Mouse (Mus musculus) v-Abl transformed pro-B cells (cell line): ENCODE data around the gene Cyp2d34.

ENCODE experiments used
- in situ Hi-C, 2 experiments: fragments of 400-800 bp; cut with MboI; formaldehyde crosslinking; loops; one replicate each; pipeline ENCODE4 v1.15.1; 2025; ENCODE audit not compliant: unreplicated experiment in 2 of 2

Gene Cyp2d34

GRCm38 (mm10) chr15:82620531-82621202 lies at the start of gene Cyp2d34:
Gene Cyp2d34 (minus strand): TSS chr15:82620946.
- in situ Hi-C loops: no loop called here

- in situ Hi-C loops: no loop called here
These were observed 35.6 kb upstream of the Cyp2d34 start for GRCm38 (mm10) chr15:82656346-82656745.

GRCm38 (mm10) chr15:82644371-82644770 lies 23.6 kb upstream of the Cyp2d34 start:
- in situ Hi-C loops: no loop called here

- in situ Hi-C loops: no loop called here
These were observed 23.0 kb upstream of the Cyp2d34 start for GRCm38 (mm10) chr15:82643771-82644170.

GRCm38 (mm10) chr15:82642771-82643170 lies 22.0 kb upstream of the Cyp2d34 start:
- in situ Hi-C loops: no loop called here

GRCm38 (mm10) chr15:82641921-82642320 lies 21.2 kb upstream of the Cyp2d34 start:
- in situ Hi-C loops: no loop called here

GRCm38 (mm10) chr15:82641390-82641789 lies 20.6 kb upstream of the Cyp2d34 start:
- in situ Hi-C loops: no loop called here

GRCm38 (mm10) chr15:82640201-82640600 lies 19.5 kb upstream of the Cyp2d34 start:
- in situ Hi-C loops: no loop called here

GRCm38 (mm10) chr15:82637130-82638075 lies 16.7 kb upstream of the Cyp2d34 start:
- in situ Hi-C loops: no loop called here

GRCm38 (mm10) chr15:82634976-82635375 lies 14.2 kb upstream of the Cyp2d34 start:
- in situ Hi-C loops: no loop called here

GRCm38 (mm10) chr15:82621993-82622392 lies 1.2 kb upstream of the Cyp2d34 start:
- in situ Hi-C loops: no loop called here

GRCm38 (mm10) chr15:82618362-82619020 lies 2.3 kb downstream of the Cyp2d34 start:
- in situ Hi-C loops: no loop called here

- in situ Hi-C loops: no loop called here
These were observed 38.1 kb downstream of the Cyp2d34 start for GRCm38 (mm10) chr15:82582621-82583020.

- in situ Hi-C loops: no loop called here
These were observed 41.7 kb downstream of the Cyp2d34 start for GRCm38 (mm10) chr15:82579071-82579470.

- in situ Hi-C loops: no loop called here
These were observed 47.9 kb downstream of the Cyp2d34 start for GRCm38 (mm10) chr15:82572856-82573255.
